Mouse (Mus musculus) stomach, postnatal 0 days (tissue): ENCODE measurements around the gene Clptm1. TPM values are rescaled to one million over a fixed set of nuclear protein-coding genes. Genes with fewer than 3 reads are reported as not detected.
"Not testable (repeated sequence)": the region's sequence is repeated elsewhere in the genome, so short reads cannot be mapped to it uniquely, and the experiment has no call there.

Source experiments
- ATAC-seq: fragments of 200-750 bp; cut with Nextera tagmentation; 2 replicates; pipeline ENCODE4 v1.8.0; 2017; ENCODE audit not compliant: low FRiP score, low TSS enrichment
- DNase-seq: peaks from one replicate; pipeline ENCODE4 v3.0.0-alpha.2; 2016; ENCODE audit warnings: low spot score
- H3K27ac ChIP-seq: fragments of 300-500 bp; sonication (generic); replicated peaks from 2 replicates; pipeline ENCODE4 v1.5.1; 2014; ENCODE audit warnings: mild to moderate bottlenecking, control low read depth
- H3K27me3 ChIP-seq: fragments of 300-500 bp; sonication (generic); 2 replicates; pipeline ENCODE4 v1.6.1; 2014; ENCODE audit warnings: low read length; ENCODE audit not compliant: control insufficient read depth, insufficient read depth
- H3K36me3 ChIP-seq: fragments of 300-500 bp; sonication (generic); 2 replicates; pipeline ENCODE4 v1.6.1; 2014; ENCODE audit warnings: low read length, mixed read lengths; ENCODE audit not compliant: control insufficient read depth, insufficient read depth
- H3K4me1 ChIP-seq: fragments of 300-500 bp; sonication (generic); replicated peaks from 2 replicates; pipeline ENCODE4 v1.6.1; 2014; ENCODE audit warnings: antibody characterized with exemption; ENCODE audit not compliant: control insufficient read depth, insufficient read depth
- H3K4me2 ChIP-seq: fragments of 300-500 bp; sonication (generic); replicated peaks from 2 replicates; pipeline ENCODE4 v1.6.1; 2014; ENCODE audit warnings: low read depth, mild to moderate bottlenecking, control low read depth, moderate library complexity
- H3K4me3 ChIP-seq: fragments of 300-500 bp; sonication (generic); 2 replicates; pipeline ENCODE4 v1.5.1; 2014; ENCODE audit warnings: low read depth, low read length, control low read depth
- H3K9ac ChIP-seq: fragments of 300-500 bp; sonication (generic); 2 replicates; pipeline ENCODE4 v1.6.1; 2014; ENCODE audit warnings: mild to moderate bottlenecking, low read length, control low read depth, mixed read lengths
- H3K9me3 ChIP-seq: fragments of 300-500 bp; sonication (generic); 2 replicates; pipeline ENCODE4 v1.6.1; 2016; ENCODE audit warnings: low read length; ENCODE audit not compliant: control insufficient read depth
- CTCF ChIP-seq: IDR thresholded peaks from 2 replicates; pipeline ENCODE4 v1.5.1; 2016; ENCODE audit warnings: antibody characterized with exemption, low read depth, mild to moderate bottlenecking, moderate library complexity
- EP300 ChIP-seq: optimal IDR thresholded peaks from 2 replicates; pipeline ENCODE3; 2016; ENCODE audit warnings: antibody characterized with exemption
- WGBS: fragments of 180-500 bp; shearing (Covaris S2); extraction: QIAGEN DNeasy Blood & Tissue Kit; methylation state at CpG from one replicate; pipeline ENCODE4 v1.1.7; 2014; 5-methylcytosine and 5-hydroxymethylcytosine counted together
- polyA plus RNA-seq: library from polyadenylated mRNA; unstranded; fragments of >200 nt; fragmentation: Nextera tagmentation; extraction: Ambion mirVana; gene quantifications from 2 replicates; pipeline ENCODE4 v1.2.1, GENCODE M21; 2015

The Clptm1 gene
- polyA plus RNA-seq, 1 experiment from 2014 or later = 55.0 TPM

DNA sequence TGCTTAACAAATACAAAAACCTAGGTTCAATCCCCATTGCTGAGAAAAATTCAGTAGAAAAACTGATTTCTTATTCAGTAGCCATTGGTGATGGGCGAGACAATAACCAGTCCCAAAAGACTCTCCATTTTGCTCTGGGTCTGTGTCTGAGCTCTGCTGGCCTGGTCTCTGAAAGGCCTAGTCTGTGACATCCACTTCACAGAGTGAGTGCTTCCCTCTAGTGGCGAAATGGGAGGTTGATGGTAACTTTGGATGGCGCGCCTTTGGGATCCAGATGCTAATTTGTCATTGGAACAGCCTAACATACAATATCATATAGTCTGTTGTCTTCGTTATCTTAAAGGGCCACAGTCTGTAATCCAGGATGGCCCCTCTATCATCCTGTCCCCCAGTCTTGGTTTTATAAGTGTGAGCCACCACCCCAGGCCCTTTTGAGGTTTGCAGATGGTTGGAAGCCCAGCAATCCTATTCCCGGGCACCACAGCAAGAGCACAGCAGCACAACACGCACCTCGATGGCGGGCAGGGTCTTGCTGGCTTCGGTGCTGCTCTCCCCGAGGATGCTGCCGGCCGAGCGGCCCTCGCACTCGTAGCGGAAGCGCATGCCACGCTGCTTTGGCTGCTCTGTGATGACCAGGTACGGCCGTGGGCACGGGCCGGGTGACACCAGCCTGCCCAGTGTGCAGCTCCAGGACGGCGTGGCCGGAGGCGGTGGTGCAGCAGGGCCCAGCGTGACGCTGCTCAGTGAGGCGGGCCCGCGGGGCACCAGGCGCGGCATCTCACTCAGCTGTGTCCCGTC lies 45.6 kb downstream of the Clptm1 start:
- peak; percentile 78 for DNase-seq
- Histone ChIP-seq H3K4me2 (peak overlapping the region; percentile 53), H3K9ac (peak overlapping the region; percentile 53), H3K27ac (no peak overlapping the region), H3K27me3 (no peaks in the 10 kb centered on the region), H3K36me3 (no peaks in the 10 kb centered on the region), H3K4me1 (no peaks in the 10 kb centered on the region), H3K4me3 (peak overlapping the region; percentile 12; the same call in 1 of the 2 replicates), H3K9me3 (no peaks in the 10 kb centered on the region)
- WGBS = 12% methylated on average over 35 of the region's 35 CpGs
- peak; percentile 72 for ATAC-seq
- TF ChIP-seq EP300 = no peak
- peak; percentile 95 for TF ChIP-seq CTCF

DNA sequence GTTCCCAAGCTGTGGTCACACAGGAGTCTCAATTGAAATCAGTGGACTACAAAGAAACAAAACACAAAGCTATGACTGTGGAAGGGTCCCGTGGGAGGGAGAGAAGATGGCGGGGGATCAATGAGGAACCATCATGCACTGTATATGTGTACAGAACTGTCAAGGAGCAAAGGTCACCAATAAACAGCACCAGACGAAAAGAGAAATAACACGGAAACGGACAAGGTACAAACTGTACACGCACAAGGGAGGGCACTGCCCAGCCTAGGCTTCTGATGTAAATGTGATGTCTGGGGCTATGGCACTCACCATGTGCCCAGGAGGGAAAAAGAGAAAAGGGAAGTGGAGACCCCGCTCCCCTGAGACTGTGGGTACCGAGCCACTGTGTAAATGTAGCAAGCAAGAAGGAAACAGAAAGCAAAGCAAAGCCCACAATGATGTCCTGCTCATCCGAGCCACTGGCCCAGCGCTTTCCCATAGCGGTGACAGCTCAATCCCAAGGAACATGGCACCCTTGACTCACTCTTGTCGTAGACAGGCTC lies 49.7 kb downstream of the Clptm1 start:
- no peak for DNase-seq
- no peak for TF ChIP-seq EP300
- TF ChIP-seq CTCF = no peak
- H3K36me3 ChIP-seq = no peaks in the 10 kb centered on the region
- no peak overlapping the region for H3K4me3 ChIP-seq
- no peak overlapping the region for H3K4me2 ChIP-seq
- 85% methylated on average over 12 of the region's 12 CpGs for WGBS
- no peak overlapping the region for H3K27ac ChIP-seq
- H3K9me3 ChIP-seq = no peaks in the 10 kb centered on the region
- no peaks in the 10 kb centered on the region for H3K4me1 ChIP-seq
- ATAC-seq = no peak
- no peaks in the 10 kb centered on the region for H3K27me3 ChIP-seq
- no peak overlapping the region for H3K9ac ChIP-seq

DNA sequence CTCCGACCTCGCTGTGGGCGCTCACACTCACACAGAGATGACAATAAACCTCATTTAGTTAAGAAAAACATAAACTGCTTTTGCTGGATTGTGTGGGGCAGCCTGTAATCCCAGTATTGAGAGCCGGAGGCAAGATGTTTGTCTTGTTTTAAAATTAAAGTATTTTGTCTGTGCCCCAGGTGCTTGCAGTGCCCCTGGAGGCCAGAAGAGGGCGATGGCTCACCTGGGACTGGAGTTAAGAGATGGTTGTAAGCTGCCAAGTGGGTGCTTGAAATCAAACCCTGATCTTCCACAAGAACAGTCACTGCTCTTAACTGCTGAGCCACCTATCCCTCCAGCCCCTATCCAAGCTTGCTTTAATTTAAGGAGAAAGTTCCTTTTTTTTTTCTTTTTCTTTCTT lies 53.9 kb downstream of the Clptm1 start:
- no peaks in the 10 kb centered on the region for H3K27me3 ChIP-seq
- H3K27ac ChIP-seq = no peak overlapping the region
- ATAC-seq = no peak
- no peak for DNase-seq
- no peaks in the 10 kb centered on the region for H3K9me3 ChIP-seq
- H3K36me3 ChIP-seq = no peaks in the 10 kb centered on the region
- H3K4me1 ChIP-seq = no peaks in the 10 kb centered on the region
- H3K9ac ChIP-seq = no peak overlapping the region
- H3K4me3 ChIP-seq = no peak overlapping the region
- TF ChIP-seq EP300 = no peak
- peak; percentile 39 for TF ChIP-seq CTCF
- 78% methylated on average over 5 of the region's 5 CpGs for WGBS
- H3K4me2 ChIP-seq = no peak overlapping the region

DNA sequence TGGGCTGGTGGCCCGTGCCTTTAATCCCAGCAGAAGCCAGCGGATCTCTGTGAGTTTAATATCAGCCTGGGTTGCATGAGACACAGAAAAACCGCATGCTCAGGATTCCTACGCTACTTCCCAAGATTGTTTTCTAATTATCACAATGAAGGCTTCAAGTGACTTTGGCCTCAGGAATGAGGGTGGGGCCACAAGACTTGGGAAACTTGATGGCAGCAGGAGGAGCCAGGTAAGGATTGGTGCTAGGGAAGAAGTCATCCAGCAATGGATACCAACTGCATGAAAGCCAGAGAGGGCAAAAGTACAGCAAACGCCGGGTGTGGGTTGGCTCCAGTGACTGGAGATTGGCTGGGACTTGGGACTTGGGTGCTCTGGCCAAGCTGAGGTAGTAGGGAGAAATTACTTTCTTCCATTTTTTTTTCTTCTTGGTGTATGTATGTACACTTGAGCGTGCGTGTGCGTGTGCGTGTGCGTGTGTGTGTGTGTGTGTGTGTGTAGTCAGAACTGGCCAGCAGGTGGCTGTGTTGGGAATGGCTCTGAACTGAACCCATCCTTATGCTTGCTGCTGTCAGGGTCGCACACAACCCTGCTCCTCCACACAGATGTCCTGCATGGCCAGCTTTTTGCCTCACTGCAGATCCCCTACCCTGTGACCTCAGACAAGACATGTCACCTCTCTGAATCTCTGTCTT lies 55.0 kb downstream of the Clptm1 start:
- 83% methylated on average over 12 of the region's 12 CpGs for WGBS
- Histone ChIP-seq H3K4me1 (no peaks in the 10 kb centered on the region), H3K4me3 (no peak overlapping the region), H3K4me2 (no peak overlapping the region), H3K9ac (no peak overlapping the region), H3K9me3 (no peaks in the 10 kb centered on the region), H3K36me3 (no peaks in the 10 kb centered on the region), H3K27me3 (no peaks in the 10 kb centered on the region), H3K27ac (0 out of 2 replicates have a peak overlapping the region, but pooled peaks have one; percentile 8)
- TF ChIP-seq CTCF (peak; percentile 35; the same call in 1 of the 2 replicates), EP300 (no peak)
- DNase-seq = peak; percentile 34
- ATAC-seq = 0 out of 2 replicates have a peak, but pooled peaks have one; percentile 37

DNA sequence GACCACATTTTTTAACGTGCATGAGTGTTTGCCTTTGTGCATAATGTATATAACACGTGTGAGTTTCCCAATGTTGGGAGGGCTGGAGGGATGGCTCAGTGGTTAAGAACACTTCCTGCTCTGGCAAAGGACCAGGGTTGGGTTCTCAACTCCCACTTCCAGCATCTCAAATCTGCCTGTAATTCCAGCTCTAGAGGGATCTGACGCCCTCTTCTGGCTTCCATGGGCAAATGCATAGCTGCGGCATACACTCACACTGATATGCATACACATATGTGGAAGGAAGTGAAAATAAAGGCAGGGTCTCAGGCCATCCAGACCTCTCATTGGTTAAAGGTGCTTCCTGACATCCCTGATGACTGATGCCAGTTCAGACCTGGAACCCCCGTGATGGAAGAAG lies 57.5 kb downstream of the Clptm1 start:
- 79% methylated on average over 5 of the region's 5 CpGs for WGBS
- no peaks in the 10 kb centered on the region for H3K9me3 ChIP-seq
- ATAC-seq = no peak
- no peaks in the 10 kb centered on the region for H3K27me3 ChIP-seq
- peaks cover 3% of the 10 kb centered on the region for H3K4me1 ChIP-seq
- no peak overlapping the region for H3K4me2 ChIP-seq
- H3K36me3 ChIP-seq = no peaks in the 10 kb centered on the region
- no peak for TF ChIP-seq EP300
- peak; percentile 20; the same call in 1 of the 2 replicates for TF ChIP-seq CTCF
- DNase-seq = no peak
- H3K27ac ChIP-seq = no peak overlapping the region
- H3K9ac ChIP-seq = no peak overlapping the region
- no peak overlapping the region for H3K4me3 ChIP-seq

DNA sequence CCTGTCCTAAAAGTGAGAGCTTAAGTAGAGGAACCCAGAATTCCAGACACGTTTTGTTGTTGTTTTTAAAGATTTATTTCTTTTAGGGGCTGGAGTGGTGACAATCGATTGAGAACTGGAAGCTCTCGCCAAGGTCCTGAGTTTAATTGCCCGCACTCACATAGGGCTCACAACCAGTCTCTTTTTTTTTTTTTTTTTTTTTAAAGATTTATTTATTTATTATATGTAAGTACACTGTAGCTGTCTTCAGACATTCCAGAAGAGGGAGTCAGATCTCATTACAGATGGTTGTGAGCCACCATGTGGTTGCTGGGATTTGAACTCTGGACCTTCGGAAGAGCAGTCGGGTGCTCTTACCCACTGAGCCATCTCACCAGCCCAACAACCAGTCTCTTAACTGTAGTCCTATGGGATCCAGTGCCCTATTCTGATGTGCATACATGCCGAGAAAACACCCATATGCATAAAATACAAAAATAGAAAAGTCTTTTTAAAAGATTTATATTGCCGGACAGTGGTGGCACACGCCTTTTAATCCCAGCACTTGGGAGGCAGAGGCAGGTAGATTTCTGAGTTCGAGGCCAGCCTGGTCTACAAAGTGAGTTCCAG lies 60.1 kb downstream of the Clptm1 start:
- peak overlapping the region; percentile 98 for H3K9ac ChIP-seq
- peak overlapping the region; percentile 98 for H3K4me3 ChIP-seq
- ATAC-seq, DNase-seq, H3K36me3 ChIP-seq, H3K9me3 ChIP-seq, H3K4me1 ChIP-seq, H3K27me3 ChIP-seq: not testable (repeated sequence)
- WGBS = 53% methylated on average over 10 of the region's 10 CpGs
- H3K27ac ChIP-seq = 0 out of 2 replicates have a peak overlapping the region, but pooled peaks have one; percentile 18
- peak overlapping the region; percentile 70 for H3K4me2 ChIP-seq
